Mouse (Mus musculus) lung, postnatal 14 days (tissue): ENCODE measurements around the gene 6330409D20Rik.

ENCODE experiments used
- DNase-seq: peaks from one replicate; pipeline ENCODE4 v3.0.0; 2021

6330409D20Rik gene

GRCm38 (mm10) chr2:32722046-32722445 lies 18.8 kb downstream of the 6330409D20Rik start:
- no peak for DNase-seq

GRCm38 (mm10) chr2:32720681-32721229 lies 20.1 kb downstream of the 6330409D20Rik start, which contains the start of gene Sh2d3c:
Sh2d3c (plus strand) TSS chr2:32721055.
- DNase-seq = no peak

GRCm38 (mm10) chr2:32720053-32720452 lies 20.8 kb downstream of the 6330409D20Rik start:
- DNase-seq = no peak

- DNase-seq = no peak
Measured at GRCm38 (mm10) chr2:32718761-32719160, 22.1 kb downstream of the 6330409D20Rik start.

GRCm38 (mm10) chr2:32714987-32715425 lies 25.8 kb downstream of the 6330409D20Rik start:
- peak; percentile 46 for DNase-seq

- no peak for DNase-seq
Measured at GRCm38 (mm10) chr2:32714117-32714986, 26.5 kb downstream of the 6330409D20Rik start.

- peak; percentile 95 for DNase-seq
Measured at GRCm38 (mm10) chr2:32712934-32713817, 27.6 kb downstream of the 6330409D20Rik start, which contains the start of gene Cdk9. Cdk9 (minus strand) TSS chr2:32713076.

- DNase-seq = peak; percentile 95
Measured at GRCm38 (mm10) chr2:32712586-32712933, 28.3 kb downstream of the 6330409D20Rik start.

- peak; percentile 66 for DNase-seq
Measured at GRCm38 (mm10) chr2:32712108-32712551, 28.7 kb downstream of the 6330409D20Rik start.

GRCm38 (mm10) chr2:32711301-32712056 lies 29.3 kb downstream of the 6330409D20Rik start:
- DNase-seq = no peak

GRCm38 (mm10) chr2:32710425-32710824 lies 30.4 kb downstream of the 6330409D20Rik start:
- DNase-seq = no peak

GRCm38 (mm10) chr2:32709521-32710137 lies 31.2 kb downstream of the 6330409D20Rik start:
- DNase-seq = no peak

GRCm38 (mm10) chr2:32708643-32709042 lies 32.2 kb downstream of the 6330409D20Rik start:
- peak; percentile 71 for DNase-seq

- DNase-seq = no peak
Measured at GRCm38 (mm10) chr2:32706971-32707370, 33.8 kb downstream of the 6330409D20Rik start.

GRCm38 (mm10) chr2:32705018-32705417 lies 35.8 kb downstream of the 6330409D20Rik start:
- no peak for DNase-seq

- no peak for DNase-seq
Measured at GRCm38 (mm10) chr2:32704021-32704421, 36.8 kb downstream of the 6330409D20Rik start, which contains the start of gene Fpgs. Fpgs (minus strand) TSS chr2:32704145.

GRCm38 (mm10) chr2:32703046-32703445 lies 37.8 kb downstream of the 6330409D20Rik start:
- DNase-seq = no peak

GRCm38 (mm10) chr2:32700966-32701743 lies 39.7 kb downstream of the 6330409D20Rik start:
- no peak for DNase-seq

- no peak for DNase-seq
Measured at GRCm38 (mm10) chr2:32699680-32700079, 41.1 kb downstream of the 6330409D20Rik start.

GRCm38 (mm10) chr2:32694691-32695090 lies 46.1 kb downstream of the 6330409D20Rik start:
- no peak for DNase-seq
